Mouse (Mus musculus) frontal cortex, postnatal 14 days (tissue): ENCODE data around the gene Cnot3.
"Not testable (repeated sequence)": the region's sequence is repeated elsewhere in the genome, so short reads cannot be mapped to it uniquely, and the experiment has no call there.

Experiments
- DNase-seq, 2 experiments: peaks; one replicate each; pipeline ENCODE4 v3.0.0; 2022; ENCODE audit warnings: low spot score in 2 of 2

Gene Cnot3

GRCm38 (mm10) chr7:3644672-3645487, at the start of gene Cnot3:
Cnot3 (plus strand) TSS chr7:3645268.
- DNase-seq, result peak; percentile 98 to 100

GRCm38 (mm10) chr7:3597755-3598154, 47.3 kb upstream of the Cnot3 start:
- DNase-seq, result not testable (repeated sequence)

- peak; percentile 29 to 62 for DNase-seq
Measured at GRCm38 (mm10) chr7:3601119-3601518, 43.9 kb upstream of the Cnot3 start.

GRCm38 (mm10) chr7:3606798-3607197, 38.3 kb upstream of the Cnot3 start:
- DNase-seq, result no peak

GRCm38 (mm10) chr7:3607391-3607790, 37.7 kb upstream of the Cnot3 start:
- no peak for DNase-seq

GRCm38 (mm10) chr7:3608668-3609067, 36.4 kb upstream of the Cnot3 start:
- DNase-seq, result no peak

GRCm38 (mm10) chr7:3609082-3609481, 36.0 kb upstream of the Cnot3 start:
- no peak for DNase-seq

GRCm38 (mm10) chr7:3610437-3610836, 34.6 kb upstream of the Cnot3 start:
- DNase-seq, result no peak

- no peak for DNase-seq
Measured at GRCm38 (mm10) chr7:3611006-3611405, 34.1 kb upstream of the Cnot3 start.

- DNase-seq, result no peak
Measured at GRCm38 (mm10) chr7:3614021-3614420, 31.0 kb upstream of the Cnot3 start.

- no peak for DNase-seq
Measured at GRCm38 (mm10) chr7:3616057-3616388, 29.0 kb upstream of the Cnot3 start, which contains the start of gene Oscar. Oscar (minus strand) TSS chr7:3616157.

- DNase-seq, result no peak
Measured at GRCm38 (mm10) chr7:3616389-3617241, 28.5 kb upstream of the Cnot3 start.

- peak; percentile 83 to 84 for DNase-seq
Measured at GRCm38 (mm10) chr7:3617242-3617995, 27.6 kb upstream of the Cnot3 start, which contains the start of gene Ndufa3. Ndufa3 (plus strand) TSS chr7:3617373.

- DNase-seq, result no peak
Measured at GRCm38 (mm10) chr7:3629030-3629429, 16.0 kb upstream of the Cnot3 start.

- DNase-seq, result peak; percentile 92
Measured at GRCm38 (mm10) chr7:3629543-3630477, 15.3 kb upstream of the Cnot3 start, which contains the start of the genes Tfpt and Prpf31. Tfpt (minus strand) TSS chr7:3629929. Prpf31 (plus strand) TSS chr7:3629985.

GRCm38 (mm10) chr7:3630478-3630815, 14.6 kb upstream of the Cnot3 start:
- no peak for DNase-seq

- DNase-seq, result no peak
Measured at GRCm38 (mm10) chr7:3643412-3643811, 1.7 kb upstream of the Cnot3 start.

- no peak for DNase-seq
Measured at GRCm38 (mm10) chr7:3643843-3644242, 1.2 kb upstream of the Cnot3 start.

- DNase-seq, result peak in 1 of 2 experiments; percentile 92
Measured at GRCm38 (mm10) chr7:3644348-3644671, 758 bp upstream of the Cnot3 start.

GRCm38 (mm10) chr7:3645488-3646025, 489 bp downstream of the Cnot3 start:
- DNase-seq, result peak in 1 of 2 experiments; percentile 23

- no peak for DNase-seq
Measured at GRCm38 (mm10) chr7:3646188-3646587, 1.1 kb downstream of the Cnot3 start.
